Mouse (Mus musculus) thymus, postnatal 10 days (tissue): Measurements from ENCODE around the gene Eno1.
"Not testable (repeated sequence)": the region's sequence is repeated elsewhere in the genome, so short reads cannot be mapped to it uniquely, and the experiment has no call there.

Source experiments
- DNase-seq, 2 experiments: peaks; one replicate each; pipeline ENCODE4 v3.0.0; 2021; ENCODE audit warnings: low spot score in 2 of 2

Gene Eno1

GRCm38 (mm10) chr4:150249731-150250270, 13.3 kb downstream of the Eno1 start:
- DNase-seq = no peak

GRCm38 (mm10) chr4:150250549-150251422, 14.3 kb downstream of the Eno1 start:
- DNase-seq = no peak

- no peak for DNase-seq
These were observed 17.9 kb downstream of the Eno1 start for GRCm38 (mm10) chr4:150254416-150254815.

- no peak for DNase-seq
These were observed 18.7 kb downstream of the Eno1 start for GRCm38 (mm10) chr4:150255181-150255580.

- peak in 1 of 2 experiments; percentile 71 for DNase-seq
These were observed 21.0 kb downstream of the Eno1 start for GRCm38 (mm10) chr4:150257252-150258204.

GRCm38 (mm10) chr4:150258388-150258787, 21.9 kb downstream of the Eno1 start:
- DNase-seq = no peak

GRCm38 (mm10) chr4:150259577-150259976, 23.1 kb downstream of the Eno1 start:
- DNase-seq = no peak

- DNase-seq = no peak
These were observed 23.6 kb downstream of the Eno1 start for GRCm38 (mm10) chr4:150260111-150260510.

- DNase-seq = no peak
These were observed 24.2 kb downstream of the Eno1 start for GRCm38 (mm10) chr4:150260745-150261144.

GRCm38 (mm10) chr4:150262301-150262700, 25.8 kb downstream of the Eno1 start:
- DNase-seq = no peak

GRCm38 (mm10) chr4:150264903-150265302, 28.4 kb downstream of the Eno1 start:
- peak in 1 of 2 experiments; percentile 27 for DNase-seq

GRCm38 (mm10) chr4:150265471-150265870, 28.9 kb downstream of the Eno1 start:
- DNase-seq = no peak

GRCm38 (mm10) chr4:150266655-150267223, 30.2 kb downstream of the Eno1 start:
- DNase-seq = no peak

- peak in 1 of 2 experiments; percentile 18 for DNase-seq
These were observed 32.4 kb downstream of the Eno1 start for GRCm38 (mm10) chr4:150268674-150269653.

GRCm38 (mm10) chr4:150269679-150270078, 33.2 kb downstream of the Eno1 start:
- DNase-seq = no peak

- not testable (repeated sequence) for DNase-seq
These were observed 34.2 kb downstream of the Eno1 start for GRCm38 (mm10) chr4:150270718-150271117.

GRCm38 (mm10) chr4:150272725-150273124, 36.2 kb downstream of the Eno1 start:
- no peak for DNase-seq

- DNase-seq = no peak
These were observed 39.0 kb downstream of the Eno1 start for GRCm38 (mm10) chr4:150275531-150275930.

GRCm38 (mm10) chr4:150279336-150279735, 42.8 kb downstream of the Eno1 start:
- DNase-seq = not testable (repeated sequence)

- no peak for DNase-seq
These were observed 43.5 kb downstream of the Eno1 start for GRCm38 (mm10) chr4:150280002-150280401.
